Mouse (Mus musculus): ENCODE results near the gene Psma1. TPM values are rescaled to one million over a fixed set of nuclear protein-coding genes. Genes with fewer than 3 reads are reported as not detected.

Gene Psma1
- polyA plus RNA-seq, 1 experiment from 2014 or later: 394 TPM

- Histone ChIP-seq H3K27me3 (replicated peaks; ENCODE audit: control insufficient read depth, insufficient read depth, low read length) (no peaks in the 10 kb centered on the region), H3K4me1 (replicated peaks; ENCODE audit: control insufficient read depth, insufficient read depth, low read length) (no peaks in the 10 kb centered on the region), H3K27ac (ENCODE audit: low read length) (no peak overlapping the region), H3K4me3 (replicated peaks; ENCODE audit: low read length) (no peak overlapping the region), H3K9ac (replicated peaks; ENCODE audit: low read depth, low read length) (no peak overlapping the region), H3K36me3 (ENCODE audit: control insufficient read depth, insufficient read depth) (peaks cover 26% of the 10 kb centered on the region), H3K9me3 (ENCODE audit: control insufficient read depth, low read length) (no peaks in the 10 kb centered on the region), H3K4me2 (ENCODE audit: low read length) (no peak overlapping the region)
- no peak for ATAC-seq
- 94% methylated on average over 3 of the region's 3 CpGs for WGBS
These were observed 44.1 kb downstream of the Psma1 start for GRCm38 (mm10) chr7:114231857-114232256.

- H3K4me3 ChIP-seq (replicated peaks; ENCODE audit: low read length): no peak overlapping the region
- H3K36me3 ChIP-seq (ENCODE audit: control insufficient read depth, insufficient read depth): peaks cover 22% of the 10 kb centered on the region
- no peak for ATAC-seq
- 94% methylated on average over 1 of the region's 1 CpGs for WGBS
- no peaks in the 10 kb centered on the region for H3K27me3 ChIP-seq (replicated peaks; ENCODE audit: control insufficient read depth, insufficient read depth, low read length)
- no peak overlapping the region for H3K9ac ChIP-seq (replicated peaks; ENCODE audit: low read depth, low read length)
- no peaks in the 10 kb centered on the region for H3K4me1 ChIP-seq (replicated peaks; ENCODE audit: control insufficient read depth, insufficient read depth, low read length)
- H3K4me2 ChIP-seq (ENCODE audit: low read length): no peak overlapping the region
- H3K9me3 ChIP-seq (ENCODE audit: control insufficient read depth, low read length): no peaks in the 10 kb centered on the region
- no peak overlapping the region for H3K27ac ChIP-seq (ENCODE audit: low read length)
These were observed 49.4 kb downstream of the Psma1 start for GRCm38 (mm10) chr7:114226521-114226920.

GRCm38 (mm10) chr7:114220433-114220832 is 55.5 kb downstream of the Psma1 start:
- Histone ChIP-seq H3K4me2 (ENCODE audit: low read length) (no peak overlapping the region), H3K27me3 (replicated peaks; ENCODE audit: control insufficient read depth, insufficient read depth, low read length) (no peaks in the 10 kb centered on the region), H3K9ac (replicated peaks; ENCODE audit: low read depth, low read length) (no peak overlapping the region), H3K36me3 (ENCODE audit: control insufficient read depth, insufficient read depth) (peaks cover 31% of the 10 kb centered on the region), H3K9me3 (ENCODE audit: control insufficient read depth, low read length) (no peaks in the 10 kb centered on the region), H3K27ac (ENCODE audit: low read length) (no peak overlapping the region), H3K4me3 (replicated peaks; ENCODE audit: low read length) (no peak overlapping the region), H3K4me1 (replicated peaks; ENCODE audit: control insufficient read depth, insufficient read depth, low read length) (no peaks in the 10 kb centered on the region)
- no peak for ATAC-seq
- WGBS: 96% methylated on average over 4 of the region's 4 CpGs

GRCm38 (mm10) chr7:114216908-114217307 is 59.0 kb downstream of the Psma1 start:
- Histone ChIP-seq H3K9ac (replicated peaks; ENCODE audit: low read depth, low read length) (no peak overlapping the region), H3K36me3 (ENCODE audit: control insufficient read depth, insufficient read depth) (peaks cover 28% of the 10 kb centered on the region)
- ATAC-seq: no peak

More at GRCm38 (mm10) chr7:114216908-114217307, 59.0 kb downstream of the Psma1 start:
- H3K4me1 ChIP-seq (replicated peaks; ENCODE audit: control insufficient read depth, insufficient read depth, low read length): no peaks in the 10 kb centered on the region
- H3K4me2 ChIP-seq (ENCODE audit: low read length): no peak overlapping the region
- H3K4me3 ChIP-seq (replicated peaks; ENCODE audit: low read length): no peak overlapping the region
- 87% methylated on average over 2 of the region's 2 CpGs for WGBS
- H3K9me3 ChIP-seq (ENCODE audit: control insufficient read depth, low read length): no peaks in the 10 kb centered on the region
- H3K27ac ChIP-seq (ENCODE audit: low read length): no peak overlapping the region
- no peaks in the 10 kb centered on the region for H3K27me3 ChIP-seq (replicated peaks; ENCODE audit: control insufficient read depth, insufficient read depth, low read length)

Other genes with a start within 250 kb of the Psma1 start
- 23.6 and 23.8 TPM in 2 replicates for gene Rras2, start 158.3 kb downstream of the Psma1 start, polyA plus RNA-seq (2015; fragmentation: Nextera tagmentation; extraction: Ambion mirVana)
- gene Copb1, start 21.4 kb downstream of the Psma1 start, polyA plus RNA-seq (2015; fragmentation: Nextera tagmentation; extraction: Ambion mirVana): 93.0 and 107 TPM in 2 replicates
- 3.9 and 4.5 TPM in 2 replicates for gene Pde3b, start 139.2 kb upstream of the Psma1 start, polyA plus RNA-seq (2015; fragmentation: Nextera tagmentation; extraction: Ambion mirVana)

Data from forebrain, embryonic 16.5 days (tissue).